Mouse (Mus musculus): ENCODE data around the gene Izumo4. TPM values are rescaled to one million over a fixed set of nuclear protein-coding genes. Genes with fewer than 3 reads are reported as not detected.

The Izumo4 gene
- polyA plus RNA-seq, 1 experiment from 2014 or later = 24.5 TPM

- H3K4me3 ChIP-seq (replicated peaks; ENCODE audit: low read depth, low read length) = no peak overlapping the region
- ATAC-seq (replicated peaks; ENCODE audit: low FRiP score, low read depth) = no peak
- no peaks in the 10 kb centered on the region for H3K9me3 ChIP-seq (replicated peaks; ENCODE audit: low read length)
- no peaks in the 10 kb centered on the region for H3K36me3 ChIP-seq (ENCODE audit: insufficient read depth, low read length)
- peak; percentile 77 for DNase-seq (ENCODE audit: low spot score)
- peaks cover 18% of the 10 kb centered on the region for H3K4me1 ChIP-seq (replicated peaks; ENCODE audit: insufficient read depth, low read length)
- no peak overlapping the region for H3K27ac ChIP-seq
- no peaks in the 10 kb centered on the region for H3K27me3 ChIP-seq (ENCODE audit: insufficient read depth, low read length)
- no peak overlapping the region for H3K9ac ChIP-seq (ENCODE audit: low read depth, low read length)
- 41% methylated on average over 5 of the region's 5 CpGs for WGBS
- no peak overlapping the region for H3K4me2 ChIP-seq (ENCODE audit: low read length)
- TF ChIP-seq CTCF (IDR thresholded peaks at IDR 0.05; ENCODE audit: low read depth) = no peak
Observed at GRCm38 (mm10) chr10:80744262-80744661, 42.3 kb downstream of the Izumo4 start.

DNA sequence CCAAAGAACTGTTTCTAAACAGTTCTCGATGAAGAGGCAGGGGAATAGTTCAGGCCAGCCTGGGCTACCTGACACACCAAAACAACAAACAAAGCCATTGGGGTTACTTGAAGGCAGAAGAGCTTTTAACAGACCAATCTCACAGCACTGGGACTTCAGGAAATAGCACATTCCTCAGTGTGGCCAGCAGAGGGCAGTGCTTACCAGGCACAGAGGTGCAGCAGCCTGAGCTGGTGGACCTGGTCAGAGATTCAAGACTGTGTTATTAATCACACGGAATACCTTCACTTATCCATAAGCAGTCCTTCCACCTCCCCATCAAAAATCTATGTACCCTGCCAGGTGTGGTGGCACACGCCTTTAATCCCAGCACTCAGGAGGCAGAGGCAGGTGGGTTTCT, 45.4 kb downstream of the Izumo4 start:
- Histone ChIP-seq H3K27ac (no peak overlapping the region), H3K27me3 (ENCODE audit: insufficient read depth, low read length) (no peaks in the 10 kb centered on the region), H3K36me3 (ENCODE audit: insufficient read depth, low read length) (no peaks in the 10 kb centered on the region), H3K4me1 (replicated peaks; ENCODE audit: insufficient read depth, low read length) (peaks cover 3% of the 10 kb centered on the region; the same call in 1 of the 2 replicates), H3K4me2 (ENCODE audit: low read length) (no peak overlapping the region), H3K4me3 (replicated peaks; ENCODE audit: low read depth, low read length) (no peak overlapping the region), H3K9me3 (replicated peaks; ENCODE audit: low read length) (no peaks in the 10 kb centered on the region), H3K9ac (ENCODE audit: low read depth, low read length) (no peak overlapping the region)
- TF ChIP-seq CTCF (IDR thresholded peaks at IDR 0.05; ENCODE audit: low read depth) = peak; percentile 98
- WGBS = 20% methylated on average over 3 of the region's 3 CpGs
- DNase-seq (ENCODE audit: low spot score) (peak; percentile 90), ATAC-seq (replicated peaks; ENCODE audit: low FRiP score, low read depth) (no peak)

GRCm38 (mm10) chr10:80748609-80749008, 46.6 kb downstream of the Izumo4 start:
- no peak overlapping the region for H3K4me2 ChIP-seq (ENCODE audit: low read length)
- no peak overlapping the region for H3K9ac ChIP-seq (ENCODE audit: low read depth, low read length)
- peaks cover 6% of the 10 kb centered on the region; the same call in 1 of the 2 replicates for H3K4me1 ChIP-seq (replicated peaks; ENCODE audit: insufficient read depth, low read length)
- ATAC-seq (replicated peaks; ENCODE audit: low FRiP score, low read depth) (no peak), DNase-seq (ENCODE audit: low spot score) (peak; percentile 93)
- no peaks in the 10 kb centered on the region for H3K36me3 ChIP-seq (ENCODE audit: insufficient read depth, low read length)
- H3K27me3 ChIP-seq (ENCODE audit: insufficient read depth, low read length) = no peaks in the 10 kb centered on the region
- no peak overlapping the region for H3K27ac ChIP-seq
- no peak overlapping the region for H3K4me3 ChIP-seq (replicated peaks; ENCODE audit: low read depth, low read length)
- 5% methylated on average over 6 of the region's 6 CpGs for WGBS
- no peaks in the 10 kb centered on the region for H3K9me3 ChIP-seq (replicated peaks; ENCODE audit: low read length)
- no peak for TF ChIP-seq CTCF (IDR thresholded peaks at IDR 0.05; ENCODE audit: low read depth)

- Histone ChIP-seq H3K36me3 (ENCODE audit: insufficient read depth, low read length) (no peaks in the 10 kb centered on the region), H3K4me3 (replicated peaks; ENCODE audit: low read depth, low read length) (peak overlapping the region; percentile 11; the same call in 1 of the 2 replicates), H3K4me1 (replicated peaks; ENCODE audit: insufficient read depth, low read length) (peaks cover 11% of the 10 kb centered on the region), H3K9me3 (replicated peaks; ENCODE audit: low read length) (no peaks in the 10 kb centered on the region), H3K27ac (peak overlapping the region; percentile 86), H3K9ac (ENCODE audit: low read depth, low read length) (no peak overlapping the region), H3K4me2 (ENCODE audit: low read length) (peak overlapping the region; percentile 53), H3K27me3 (ENCODE audit: insufficient read depth, low read length) (no peaks in the 10 kb centered on the region)
- DNase-seq (ENCODE audit: low spot score) (peak; percentile 77), ATAC-seq (replicated peaks; ENCODE audit: low FRiP score, low read depth) (no peak)
- WGBS = 9% methylated on average over 16 of the region's 16 CpGs
- peak; percentile 64 for TF ChIP-seq CTCF (IDR thresholded peaks at IDR 0.05; ENCODE audit: low read depth)
Observed at GRCm38 (mm10) chr10:80751188-80751832, 49.3 kb downstream of the Izumo4 start.

- Histone ChIP-seq H3K36me3 (ENCODE audit: insufficient read depth, low read length) (no peaks in the 10 kb centered on the region), H3K4me2 (ENCODE audit: low read length) (peak overlapping the region; percentile 53), H3K27me3 (ENCODE audit: insufficient read depth, low read length) (no peaks in the 10 kb centered on the region), H3K27ac (peak overlapping the region; percentile 86), H3K9me3 (replicated peaks; ENCODE audit: low read length) (no peaks in the 10 kb centered on the region), H3K4me1 (replicated peaks; ENCODE audit: insufficient read depth, low read length) (peaks cover 20% of the 10 kb centered on the region), H3K4me3 (replicated peaks; ENCODE audit: low read depth, low read length) (peak overlapping the region; percentile 11; the same call in 1 of the 2 replicates), H3K9ac (ENCODE audit: low read depth, low read length) (no peak overlapping the region)
- ATAC-seq (replicated peaks; ENCODE audit: low FRiP score, low read depth) (peak; percentile 57), DNase-seq (ENCODE audit: low spot score) (peak; percentile 92)
- TF ChIP-seq CTCF (IDR thresholded peaks at IDR 0.05; ENCODE audit: low read depth) = no peak
- WGBS = under 1% methylated on average over 6 of the region's 6 CpGs
Observed at GRCm38 (mm10) chr10:80752079-80752625, 50.2 kb downstream of the Izumo4 start.

GRCm38 (mm10) chr10:80754594-80755290, 52.8 kb downstream of the Izumo4 start, which contains the start of gene Dot1l:
TSS of gene Dot1l (plus strand) at chr10:80755206.
- under 1% methylated on average over 46 of the region's 57 CpGs for WGBS
- Histone ChIP-seq H3K27me3 (ENCODE audit: insufficient read depth, low read length) (no peaks in the 10 kb centered on the region), H3K36me3 (ENCODE audit: insufficient read depth, low read length) (no peaks in the 10 kb centered on the region), H3K9ac (ENCODE audit: low read depth, low read length) (peak within 1 kb of the TSS; percentile 83), H3K4me1 (replicated peaks; ENCODE audit: insufficient read depth, low read length) (peaks cover 24% of the 10 kb centered on the region), H3K4me2 (ENCODE audit: low read length) (peak within 1 kb of the TSS; percentile 85), H3K4me3 (replicated peaks; ENCODE audit: low read depth, low read length) (peak within 1 kb of the TSS; percentile 86), H3K27ac (peak within 1 kb of the TSS; percentile 69), H3K9me3 (replicated peaks; ENCODE audit: low read length) (no peaks in the 10 kb centered on the region)
- ATAC-seq (replicated peaks; ENCODE audit: low FRiP score, low read depth) (peak; percentile 86), DNase-seq (ENCODE audit: low spot score) (peak; percentile 99)
- 0 out of 2 replicates have a peak, but pooled peaks have one; percentile 13 for TF ChIP-seq CTCF (IDR thresholded peaks at IDR 0.05; ENCODE audit: low read depth)

Other genes with a start within 250 kb of the Izumo4 start
- not detected in 2 replicates for gene Onecut3, start 207.3 kb upstream of the Izumo4 start, polyA plus RNA-seq (2015; fragmentation: Nextera tagmentation; extraction: Ambion mirVana)
- gene Atp8b3, start 163.1 kb upstream of the Izumo4 start, polyA plus RNA-seq (2015; fragmentation: Nextera tagmentation; extraction: Ambion mirVana) = 0.09 and 0.16 TPM in 2 replicates
- 16.8 and 17.3 TPM in 2 replicates for gene Rexo1, start 140.6 kb upstream of the Izumo4 start, polyA plus RNA-seq (2015; fragmentation: Nextera tagmentation; extraction: Ambion mirVana)
- gene Klf16, start 124.9 kb upstream of the Izumo4 start, polyA plus RNA-seq (2015; fragmentation: Nextera tagmentation; extraction: Ambion mirVana) = 8.1 and 8.8 TPM in 2 replicates
- 104 and 121 TPM in 2 replicates for gene Abhd17a, start 111.8 kb upstream of the Izumo4 start, polyA plus RNA-seq (2015; fragmentation: Nextera tagmentation; extraction: Ambion mirVana)
- gene Scamp4, start 99.3 kb upstream of the Izumo4 start, polyA plus RNA-seq (2015; fragmentation: Nextera tagmentation; extraction: Ambion mirVana) = 80.7 and 87.2 TPM in 2 replicates
- gene Adat3, start 99.3 kb upstream of the Izumo4 start, polyA plus RNA-seq (2015; fragmentation: Nextera tagmentation; extraction: Ambion mirVana) = 5.0 and 6.1 TPM in 2 replicates
- gene Gm49322, start 96.2 kb upstream of the Izumo4 start, polyA plus RNA-seq (2015; fragmentation: Nextera tagmentation; extraction: Ambion mirVana) = 1.4 TPM in 2 replicates
- 137 and 139 TPM in 2 replicates for gene Csnk1g2, start 79.3 kb upstream of the Izumo4 start, polyA plus RNA-seq (2015; fragmentation: Nextera tagmentation; extraction: Ambion mirVana)
- gene Btbd2, start 45.1 kb upstream of the Izumo4 start, polyA plus RNA-seq (2015; fragmentation: Nextera tagmentation; extraction: Ambion mirVana) = 62.7 and 64.5 TPM in 2 replicates
- 75.8 and 85.5 TPM in 2 replicates for gene Mknk2, start 24.1 kb upstream of the Izumo4 start, polyA plus RNA-seq (2015; fragmentation: Nextera tagmentation; extraction: Ambion mirVana)
- 22.3 and 26.7 TPM in 2 replicates for gene Mob3a, start 207 bp upstream of the Izumo4 start, polyA plus RNA-seq (2015; fragmentation: Nextera tagmentation; extraction: Ambion mirVana)
- 54.2 and 58.3 TPM in 2 replicates for gene Ap3d1, start 40.1 kb downstream of the Izumo4 start, polyA plus RNA-seq (2015; fragmentation: Nextera tagmentation; extraction: Ambion mirVana)
- gene Dot1l, start 53.0 kb downstream of the Izumo4 start, polyA plus RNA-seq (2015; fragmentation: Nextera tagmentation; extraction: Ambion mirVana) = 9.7 and 9.9 TPM in 2 replicates
- gene Sf3a2, start 96.0 kb downstream of the Izumo4 start, polyA plus RNA-seq (2015; fragmentation: Nextera tagmentation; extraction: Ambion mirVana) = 57.1 and 61.9 TPM in 2 replicates
- gene Plekhj1, start 96.4 kb downstream of the Izumo4 start, polyA plus RNA-seq (2015; fragmentation: Nextera tagmentation; extraction: Ambion mirVana) = 83.7 and 86.6 TPM in 2 replicates
- 0.09 TPM in 1 of 2 replicates, not detected in the other for gene Amh, start 103.1 kb downstream of the Izumo4 start, polyA plus RNA-seq (2015; fragmentation: Nextera tagmentation; extraction: Ambion mirVana)
- 4.0 and 4.6 TPM in 2 replicates for gene Jsrp1, start 111.3 kb downstream of the Izumo4 start, polyA plus RNA-seq (2015; fragmentation: Nextera tagmentation; extraction: Ambion mirVana)
- gene Oaz1, start 124.5 kb downstream of the Izumo4 start, polyA plus RNA-seq (2015; fragmentation: Nextera tagmentation; extraction: Ambion mirVana) = 1,422 and 1,480 TPM in 2 replicates
- gene Lingo3, start 141.9 kb downstream of the Izumo4 start, polyA plus RNA-seq (2015; fragmentation: Nextera tagmentation; extraction: Ambion mirVana) = 0.61 and 0.89 TPM in 2 replicates
- gene Lsm7, start 153.0 kb downstream of the Izumo4 start, polyA plus RNA-seq (2015; fragmentation: Nextera tagmentation; extraction: Ambion mirVana) = 269 and 270 TPM in 2 replicates
- gene Sppl2b, start 153.1 kb downstream of the Izumo4 start, polyA plus RNA-seq (2015; fragmentation: Nextera tagmentation; extraction: Ambion mirVana) = 34.3 and 36.1 TPM in 2 replicates
- 0.04 TPM in 1 of 2 replicates, not detected in the other for gene Tmprss9, start 169.7 kb downstream of the Izumo4 start, polyA plus RNA-seq (2015; fragmentation: Nextera tagmentation; extraction: Ambion mirVana)
- gene Timm13, start 198.8 kb downstream of the Izumo4 start, polyA plus RNA-seq (2015; fragmentation: Nextera tagmentation; extraction: Ambion mirVana) = 434 and 437 TPM in 2 replicates
- gene Lmnb2, start 216.1 kb downstream of the Izumo4 start, polyA plus RNA-seq (2015; fragmentation: Nextera tagmentation; extraction: Ambion mirVana) = 21.9 and 26.0 TPM in 2 replicates
- 17.4 and 20.8 TPM in 2 replicates for gene Gadd45b, start 227.9 kb downstream of the Izumo4 start, polyA plus RNA-seq (2015; fragmentation: Nextera tagmentation; extraction: Ambion mirVana)

Measured in kidney, postnatal 0 days (tissue).